Mouse (Mus musculus): ENCODE measurements around the gene Fut11.

GRCm38 (mm10) chr14:20694884-20695760, at the start of gene Fut11:
- TF ChIP-seq EP300 (optimal IDR thresholded peaks at IDR 0.05) (no peak), CTCF (IDR thresholded peaks at IDR 0.05; ENCODE audit: low read depth) (no peak)

Data from stomach, postnatal 0 days (tissue).